Mouse (Mus musculus) neural tube, embryonic 13.5 days (tissue): Measurements from ENCODE around the gene Slc4a10. TPM values are rescaled to one million over a fixed set of nuclear protein-coding genes. Genes with fewer than 3 reads are reported as not detected.

Experiments used
- ATAC-seq: fragments of 200-750 bp; cut with Nextera tagmentation; 2 replicates; pipeline ENCODE4 v1.8.0; 2017; ENCODE audit warnings: low read depth, mild to moderate bottlenecking, moderate TSS enrichment, moderate library complexity
- H3K27ac ChIP-seq: fragments of 300-500 bp; sonication (generic); replicated peaks from 2 replicates; pipeline ENCODE4 v1.5.1; 2015; ENCODE audit warnings: moderate library complexity, mild to moderate bottlenecking, inconsistent platforms
- H3K27me3 ChIP-seq: fragments of 300-500 bp; sonication (generic); 2 replicates; pipeline ENCODE4 v1.6.1; 2015; ENCODE audit warnings: mild to moderate bottlenecking, inconsistent platforms
- H3K36me3 ChIP-seq: fragments of 300-500 bp; sonication (generic); 2 replicates; pipeline ENCODE4 v1.6.1; 2015; ENCODE audit warnings: mild to moderate bottlenecking, inconsistent platforms
- H3K4me1 ChIP-seq: fragments of 300-500 bp; sonication (generic); replicated peaks from 2 replicates; pipeline ENCODE4 v1.6.1; 2015; ENCODE audit warnings: inconsistent platforms
- H3K4me2 ChIP-seq: fragments of 300-500 bp; sonication (generic); 2 replicates; pipeline ENCODE4 v1.6.1; 2015; ENCODE audit warnings: inconsistent platforms, mild to moderate bottlenecking, moderate library complexity
- H3K4me3 ChIP-seq: fragments of 300-500 bp; sonication (generic); 2 replicates; pipeline ENCODE4 v1.5.1; 2015; ENCODE audit warnings: mild to moderate bottlenecking, inconsistent platforms
- H3K9ac ChIP-seq: fragments of 300-500 bp; sonication (generic); 2 replicates; pipeline ENCODE4 v1.6.1; 2015; ENCODE audit warnings: moderate library complexity, mild to moderate bottlenecking, inconsistent platforms
- H3K9me3 ChIP-seq: fragments of 300-500 bp; sonication (generic); 2 replicates; pipeline ENCODE4 v1.6.1; 2016; ENCODE audit warnings: inconsistent platforms
- WGBS: fragments of 180-500 bp; shearing (Covaris S2); methylation state at CpG from one replicate; pipeline ENCODE4 v1.1.7; 2015; 5-methylcytosine and 5-hydroxymethylcytosine counted together
- polyA plus RNA-seq: library from polyadenylated mRNA; unstranded; fragments of >200 nt; fragmentation: Nextera tagmentation; extraction: Ambion mirVana; gene quantifications from 2 replicates; pipeline ENCODE4 v1.2.1, GENCODE M21; 2015

The Slc4a10 gene
- polyA plus RNA-seq, 1 experiment from 2014 or later, result 6.3 TPM

- no peak overlapping the region for H3K4me3 ChIP-seq
- H3K27me3 ChIP-seq, result no peaks in the 10 kb centered on the region
- H3K9ac ChIP-seq, result no peak overlapping the region
- H3K27ac ChIP-seq, result no peak overlapping the region
- no peaks in the 10 kb centered on the region for H3K4me1 ChIP-seq
- WGBS, result 92% methylated on average over 2 of the region's 2 CpGs
- no peak for ATAC-seq
- H3K4me2 ChIP-seq, result no peak overlapping the region
- no peaks in the 10 kb centered on the region for H3K36me3 ChIP-seq
- no peaks in the 10 kb centered on the region for H3K9me3 ChIP-seq
Observed at GRCm38 (mm10) chr2:62285026-62285425, 238.8 kb downstream of the Slc4a10 start.

GRCm38 (mm10) chr2:62285847-62286246 lies 239.6 kb downstream of the Slc4a10 start:
- Histone ChIP-seq H3K4me2 (no peak overlapping the region), H3K9ac (no peak overlapping the region), H3K4me3 (no peak overlapping the region), H3K9me3 (no peaks in the 10 kb centered on the region), H3K4me1 (no peaks in the 10 kb centered on the region), H3K27ac (no peak overlapping the region), H3K36me3 (no peaks in the 10 kb centered on the region), H3K27me3 (no peaks in the 10 kb centered on the region)
- WGBS, result 6% methylated on average over 2 of the region's 2 CpGs
- ATAC-seq, result no peak

- no peak overlapping the region for H3K4me3 ChIP-seq
- H3K27me3 ChIP-seq, result no peaks in the 10 kb centered on the region
- no peak overlapping the region for H3K27ac ChIP-seq
- no peak for ATAC-seq
- H3K36me3 ChIP-seq, result no peaks in the 10 kb centered on the region
- WGBS, result 86% methylated on average over 4 of the region's 4 CpGs
- no peaks in the 10 kb centered on the region for H3K4me1 ChIP-seq
- H3K9me3 ChIP-seq, result no peaks in the 10 kb centered on the region
- no peak overlapping the region for H3K9ac ChIP-seq
- no peak overlapping the region for H3K4me2 ChIP-seq
Observed at GRCm38 (mm10) chr2:62287532-62287931, 241.3 kb downstream of the Slc4a10 start.

- H3K4me1 ChIP-seq, result 0 out of 2 replicates have a peak, but pooled peaks cover 2% of the 10 kb centered on the region
Observed at GRCm38 (mm10) chr2:62293846-62294245, 247.6 kb downstream of the Slc4a10 start.

GRCm38 (mm10) chr2:62301716-62302115 lies 255.5 kb downstream of the Slc4a10 start:
- Histone ChIP-seq H3K4me3 (no peak overlapping the region), H3K4me1 (no peaks in the 10 kb centered on the region), H3K9ac (no peak overlapping the region), H3K27me3 (no peaks in the 10 kb centered on the region), H3K4me2 (no peak overlapping the region), H3K9me3 (no peaks in the 10 kb centered on the region), H3K27ac (no peak overlapping the region), H3K36me3 (no peaks in the 10 kb centered on the region)
- 94% methylated on average over 2 of the region's 2 CpGs for WGBS
- ATAC-seq, result no peak

More at GRCm38 (mm10) chr2:62293846-62294245, 247.6 kb downstream of the Slc4a10 start:
- ATAC-seq, result no peak
- H3K9me3 ChIP-seq, result no peaks in the 10 kb centered on the region
- no peak overlapping the region for H3K9ac ChIP-seq
- no peak overlapping the region for H3K27ac ChIP-seq
- H3K4me2 ChIP-seq, result no peak overlapping the region
- WGBS, result 60% methylated on average over 2 of the region's 2 CpGs
- no peaks in the 10 kb centered on the region for H3K27me3 ChIP-seq
- H3K4me3 ChIP-seq, result no peak overlapping the region
- no peaks in the 10 kb centered on the region for H3K36me3 ChIP-seq

GRCm38 (mm10) chr2:62306978-62307377 lies 260.7 kb downstream of the Slc4a10 start:
- H3K4me2 ChIP-seq, result no peak overlapping the region
- WGBS, result 92% methylated on average over 5 of the region's 5 CpGs
- no peaks in the 10 kb centered on the region for H3K36me3 ChIP-seq
- no peaks in the 10 kb centered on the region for H3K4me1 ChIP-seq
- H3K9ac ChIP-seq, result no peak overlapping the region
- H3K4me3 ChIP-seq, result no peak overlapping the region
- no peaks in the 10 kb centered on the region for H3K27me3 ChIP-seq
- H3K27ac ChIP-seq, result no peak overlapping the region
- ATAC-seq, result no peak
- no peaks in the 10 kb centered on the region for H3K9me3 ChIP-seq

- Histone ChIP-seq H3K4me1 (no peaks in the 10 kb centered on the region), H3K9ac (no peak overlapping the region), H3K4me3 (no peak overlapping the region), H3K27me3 (no peaks in the 10 kb centered on the region), H3K27ac (no peak overlapping the region), H3K4me2 (no peak overlapping the region), H3K9me3 (no peaks in the 10 kb centered on the region), H3K36me3 (no peaks in the 10 kb centered on the region)
- 85% methylated on average over 2 of the region's 2 CpGs for WGBS
- ATAC-seq, result no peak
Observed at GRCm38 (mm10) chr2:62307477-62307876, 261.2 kb downstream of the Slc4a10 start.

- ATAC-seq, result no peak
- H3K9me3 ChIP-seq, result no peaks in the 10 kb centered on the region
- no peaks in the 10 kb centered on the region for H3K4me1 ChIP-seq
- H3K36me3 ChIP-seq, result no peaks in the 10 kb centered on the region
- H3K27ac ChIP-seq, result no peak overlapping the region
- no peak overlapping the region for H3K4me3 ChIP-seq
- 68% methylated on average over 2 of the region's 2 CpGs for WGBS
- H3K4me2 ChIP-seq, result no peak overlapping the region
- no peak overlapping the region for H3K9ac ChIP-seq
- no peaks in the 10 kb centered on the region for H3K27me3 ChIP-seq
Observed at GRCm38 (mm10) chr2:62316930-62317329, 270.7 kb downstream of the Slc4a10 start.

- H3K4me3 ChIP-seq, result no peak overlapping the region
- H3K4me1 ChIP-seq, result no peaks in the 10 kb centered on the region
- no peak for ATAC-seq
- no peaks in the 10 kb centered on the region for H3K27me3 ChIP-seq
- no peak overlapping the region for H3K4me2 ChIP-seq
- no peaks in the 10 kb centered on the region for H3K36me3 ChIP-seq
- H3K9me3 ChIP-seq, result no peaks in the 10 kb centered on the region
- no peak overlapping the region for H3K9ac ChIP-seq
- 90% methylated on average over 3 of the region's 3 CpGs for WGBS
- no peak overlapping the region for H3K27ac ChIP-seq
Observed at GRCm38 (mm10) chr2:62319489-62319888, 273.2 kb downstream of the Slc4a10 start.

- Histone ChIP-seq H3K27ac (no peak overlapping the region), H3K36me3 (no peaks in the 10 kb centered on the region), H3K4me1 (no peaks in the 10 kb centered on the region), H3K27me3 (no peaks in the 10 kb centered on the region), H3K4me2 (no peak overlapping the region), H3K9me3 (no peaks in the 10 kb centered on the region), H3K9ac (no peak overlapping the region), H3K4me3 (no peak overlapping the region)
- 91% methylated on average over 9 of the region's 9 CpGs for WGBS
- ATAC-seq, result no peak
Observed at GRCm38 (mm10) chr2:62323078-62323637, 276.9 kb downstream of the Slc4a10 start.

GRCm38 (mm10) chr2:62325388-62325787 lies 279.1 kb downstream of the Slc4a10 start:
- H3K27ac ChIP-seq, result no peak overlapping the region

GRCm38 (mm10) chr2:62331913-62332312 lies 285.7 kb downstream of the Slc4a10 start:
- no peak for ATAC-seq
- no peaks in the 10 kb centered on the region for H3K9me3 ChIP-seq
- 66% methylated on average over 4 of the region's 4 CpGs for WGBS
- H3K4me3 ChIP-seq, result no peak overlapping the region
- no peak overlapping the region for H3K9ac ChIP-seq
- H3K4me2 ChIP-seq, result no peak overlapping the region
- no peaks in the 10 kb centered on the region for H3K36me3 ChIP-seq
- no peaks in the 10 kb centered on the region for H3K27me3 ChIP-seq
- H3K27ac ChIP-seq, result no peak overlapping the region
- H3K4me1 ChIP-seq, result peaks cover 5% of the 10 kb centered on the region; the same call in 1 of the 2 replicates

More at GRCm38 (mm10) chr2:62325388-62325787, 279.1 kb downstream of the Slc4a10 start:
- H3K9me3 ChIP-seq, result no peaks in the 10 kb centered on the region
- no peaks in the 10 kb centered on the region for H3K36me3 ChIP-seq
- H3K4me1 ChIP-seq, result no peaks in the 10 kb centered on the region
- H3K4me2 ChIP-seq, result no peak overlapping the region
- H3K4me3 ChIP-seq, result no peak overlapping the region
- 94% methylated on average over 2 of the region's 2 CpGs for WGBS
- H3K27me3 ChIP-seq, result no peaks in the 10 kb centered on the region
- no peak for ATAC-seq
- H3K9ac ChIP-seq, result no peak overlapping the region

GRCm38 (mm10) chr2:62332465-62332864 lies 286.2 kb downstream of the Slc4a10 start:
- Histone ChIP-seq H3K36me3 (no peaks in the 10 kb centered on the region), H3K27ac (no peak overlapping the region), H3K4me3 (no peak overlapping the region), H3K9ac (no peak overlapping the region), H3K4me1 (peaks cover 5% of the 10 kb centered on the region; the same call in 1 of the 2 replicates), H3K27me3 (no peaks in the 10 kb centered on the region), H3K4me2 (no peak overlapping the region), H3K9me3 (no peaks in the 10 kb centered on the region)
- no peak for ATAC-seq
- 58% methylated on average over 8 of the region's 8 CpGs for WGBS
